Mouse (Mus musculus) E14TG2a.4 (cell line): ENCODE results near the gene Rab7.

ENCODE experiments used
- CTCF ChIP-seq: conservative IDR thresholded peaks from 2 replicates; pipeline ENCODE4 v1.5.1; 2014; ENCODE audit warnings: low read length
- NANOG ChIP-seq: IDR thresholded peaks from 2 replicates; pipeline ENCODE4 v1.6.1; 2014; ENCODE audit warnings: borderline replicate concordance, low read length, mixed read lengths

DNA sequence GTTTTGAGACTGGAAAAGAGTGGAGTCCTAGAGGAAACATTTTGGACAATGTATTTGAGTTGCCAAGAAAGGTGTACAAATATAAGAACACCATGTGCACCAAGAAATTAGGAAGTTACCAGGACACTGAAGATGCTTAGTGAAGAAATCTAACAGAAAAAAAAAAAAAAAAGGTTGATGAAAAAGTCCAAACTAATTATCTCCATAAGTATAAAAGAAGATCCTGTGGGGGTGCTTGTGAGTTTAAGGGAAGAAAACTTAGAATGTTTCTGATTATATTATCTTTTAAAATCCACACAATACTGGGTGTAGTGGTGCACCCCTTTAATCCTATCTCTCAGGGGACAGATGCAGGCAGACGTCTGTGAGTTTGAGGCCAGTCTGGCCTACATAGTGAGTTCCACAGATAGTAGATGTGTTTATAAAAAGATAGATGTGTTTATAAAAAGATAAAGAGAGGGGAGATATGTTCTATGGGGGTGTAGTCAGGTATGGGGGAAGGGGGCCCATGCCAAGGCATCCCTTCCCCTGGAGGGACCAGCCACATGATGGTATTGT is 31.0 kb upstream of the Rab7 start:
- TF ChIP-seq CTCF (no peak), NANOG (no peak)
